Mouse (Mus musculus) lung, postnatal 14 days (tissue): ENCODE data around the gene Ssh1.

Experiments
- DNase-seq: peaks from one replicate; pipeline ENCODE4 v3.0.0; 2021

Gene Ssh1

DNA sequence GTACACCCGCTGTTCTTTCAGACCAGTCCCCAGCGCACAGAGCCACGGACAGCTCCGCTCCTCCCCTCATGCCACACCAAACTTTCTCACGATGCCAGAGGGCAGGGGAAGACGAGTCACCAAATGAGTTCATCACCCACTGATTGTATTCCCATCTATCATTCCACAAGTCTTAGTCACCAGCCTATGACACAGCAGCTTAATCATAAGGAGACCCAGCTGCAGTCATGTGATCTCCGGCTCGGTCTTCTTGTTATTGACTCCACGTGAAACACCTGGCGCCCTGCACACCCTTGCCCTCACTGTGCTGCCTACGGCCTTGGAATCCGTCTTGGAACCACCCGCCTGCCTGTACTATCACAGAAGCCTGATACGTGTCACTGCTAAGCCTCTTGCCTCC is 28.7 kb downstream of the Ssh1 start:
- no peak for DNase-seq

DNA sequence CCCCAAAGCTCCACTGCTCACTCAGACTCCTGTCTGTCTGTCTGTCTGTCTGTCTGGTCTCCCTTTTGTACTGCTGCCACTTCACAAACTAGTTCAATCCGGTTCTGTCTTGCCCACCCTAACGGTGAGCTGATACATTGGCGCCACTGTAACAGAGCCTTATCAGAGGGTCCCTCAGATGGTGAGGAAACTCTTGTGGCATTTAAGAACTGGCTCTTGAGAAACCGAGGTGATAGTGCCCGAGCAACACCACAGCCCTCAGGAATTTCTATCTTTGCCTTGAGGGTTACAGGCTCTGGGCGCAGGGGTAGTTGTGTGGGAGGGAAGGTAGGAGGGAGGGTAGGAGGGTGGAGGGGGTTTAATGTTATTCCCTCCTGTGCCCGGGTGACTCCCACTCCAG is 31.9 kb downstream of the Ssh1 start:
- no peak for DNase-seq

DNA sequence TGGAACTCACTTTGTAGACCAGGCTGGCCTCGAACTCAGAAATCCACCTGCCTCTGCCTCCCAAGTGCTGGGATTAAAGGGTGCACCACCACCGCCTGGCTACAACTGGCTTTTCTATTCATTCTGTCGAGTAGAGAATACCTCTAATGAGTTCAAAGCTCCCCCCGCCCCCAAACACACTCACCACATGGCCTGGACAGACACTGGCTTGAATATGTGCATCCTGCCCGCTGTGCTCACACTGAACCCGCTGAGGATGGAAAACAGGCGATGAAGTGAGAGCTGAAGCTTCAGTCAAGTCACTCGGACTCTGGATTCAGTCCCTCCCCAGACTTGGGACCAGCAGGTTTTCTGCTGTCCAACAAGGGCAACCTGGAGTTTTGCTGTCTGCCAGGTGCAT is 33.3 kb downstream of the Ssh1 start:
- no peak for DNase-seq

DNA sequence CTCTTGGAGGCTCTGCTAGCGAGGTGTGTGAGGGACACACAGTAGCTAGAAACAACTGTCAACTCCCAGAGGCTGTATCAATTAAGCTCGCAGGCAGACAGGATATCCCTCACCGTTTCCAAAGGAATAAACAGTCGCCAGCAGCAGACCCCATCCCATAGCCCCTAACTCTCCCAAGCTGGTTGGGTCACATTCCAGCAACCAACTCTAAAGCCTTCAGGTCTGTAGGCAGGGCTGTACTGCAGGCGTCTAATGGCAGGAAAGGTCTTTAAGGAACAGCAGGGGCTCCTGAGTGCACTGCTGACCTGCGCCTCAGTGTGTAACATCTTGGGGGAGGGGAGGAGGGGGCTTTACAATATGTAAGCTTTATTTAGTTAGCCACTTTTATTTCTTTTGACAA is 34.7 kb downstream of the Ssh1 start:
- DNase-seq: no peak

DNA sequence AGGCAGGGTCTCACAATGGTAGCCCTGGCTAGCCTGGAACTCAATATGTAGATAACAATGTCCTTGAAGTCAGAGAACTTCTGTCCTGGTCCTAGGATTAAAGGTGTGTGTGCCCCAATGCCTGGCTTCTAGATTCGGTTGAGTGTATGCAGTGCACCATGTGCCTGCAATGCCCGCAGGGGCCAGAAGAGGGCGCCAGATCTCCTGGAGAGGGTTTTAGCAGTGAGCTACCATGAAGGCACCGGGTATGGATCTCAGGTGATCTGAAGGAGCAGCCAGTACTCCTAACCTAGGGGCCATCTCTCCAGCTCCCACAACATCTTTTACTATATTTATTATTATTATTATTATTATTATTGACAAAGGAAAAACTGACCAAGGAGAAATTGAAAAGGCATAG is 37.2 kb downstream of the Ssh1 start:
- peak; percentile 96 for DNase-seq

DNA sequence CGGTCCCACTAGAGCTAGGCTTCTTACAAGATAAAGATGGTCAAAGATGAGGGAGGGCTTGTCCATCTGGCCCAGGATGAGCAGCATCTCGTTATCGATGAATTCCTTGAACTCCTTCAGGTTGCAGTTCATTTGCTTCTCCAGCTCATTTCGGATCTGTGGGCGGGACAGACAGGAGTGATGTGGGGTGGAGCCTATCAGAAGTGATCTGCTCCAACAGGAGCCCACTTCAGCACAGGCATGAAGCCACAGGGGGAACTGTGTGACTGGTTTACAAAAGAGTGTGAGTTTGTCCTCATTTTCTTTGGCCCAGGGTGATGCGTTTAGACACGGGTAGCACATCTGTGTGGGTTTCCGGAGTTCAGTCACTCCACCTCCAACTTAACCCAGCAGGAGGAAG is 38.0 kb downstream of the Ssh1 start:
- no peak for DNase-seq

DNA sequence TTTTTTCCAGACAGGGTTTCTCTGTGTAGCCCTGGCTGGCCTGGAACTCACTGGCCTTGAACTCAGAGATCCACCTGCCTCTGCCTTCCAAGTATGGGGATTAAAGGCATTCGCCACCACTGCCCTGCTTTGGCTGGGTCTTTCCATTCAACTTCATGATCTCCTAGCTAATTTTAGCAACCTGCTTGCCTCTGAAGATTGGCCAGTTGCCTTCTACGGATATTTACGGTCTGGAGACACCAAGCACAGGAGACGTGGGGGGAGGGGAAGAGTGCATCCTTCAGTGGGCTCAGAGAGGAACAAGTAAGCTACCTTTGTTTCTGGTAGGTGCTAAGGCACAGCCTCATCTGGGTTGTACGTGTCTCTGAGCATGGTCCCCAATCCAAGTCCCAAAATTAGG is 38.4 kb downstream of the Ssh1 start:
- no peak for DNase-seq

DNA sequence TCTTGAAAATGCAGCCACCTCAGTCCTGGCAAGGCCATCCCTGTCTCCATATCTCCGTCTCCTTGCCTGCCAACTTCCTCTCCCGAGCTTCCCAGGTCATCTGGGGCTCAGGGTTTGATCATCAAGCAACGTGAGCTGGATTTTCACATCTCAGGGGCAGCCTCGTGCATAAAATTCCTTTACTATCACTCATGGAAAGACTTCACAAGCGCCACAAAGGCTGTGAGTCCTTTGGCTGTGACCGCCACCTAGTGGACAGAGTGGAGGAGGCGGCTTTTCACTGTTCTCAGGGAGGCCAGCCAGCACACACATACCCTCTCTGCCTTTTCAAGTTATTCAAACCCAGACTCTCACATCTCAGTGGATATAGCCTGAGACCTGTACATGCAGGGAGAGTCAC is 39.3 kb downstream of the Ssh1 start:
- DNase-seq: peak; percentile 92

DNA sequence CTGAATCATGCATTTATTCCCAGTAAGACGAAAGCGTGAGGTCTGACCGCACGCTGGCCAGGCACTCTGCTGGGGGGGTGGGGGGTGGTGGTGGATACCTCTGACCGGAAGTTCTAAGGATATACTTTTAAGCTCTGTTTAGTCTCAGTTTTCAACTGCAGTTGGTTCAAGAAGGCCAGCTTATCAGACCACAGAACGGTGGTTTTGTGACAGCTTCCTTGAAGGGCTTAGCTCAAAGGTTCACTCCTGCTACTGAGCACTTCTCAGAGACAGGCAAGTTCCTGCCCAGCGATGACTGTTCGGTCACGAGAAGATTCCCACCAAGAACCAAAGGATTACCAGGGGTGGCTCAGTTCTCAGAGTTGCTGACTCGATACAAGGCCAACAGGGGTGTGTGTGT is 41.2 kb downstream of the Ssh1 start:
- no peak for DNase-seq

DNA sequence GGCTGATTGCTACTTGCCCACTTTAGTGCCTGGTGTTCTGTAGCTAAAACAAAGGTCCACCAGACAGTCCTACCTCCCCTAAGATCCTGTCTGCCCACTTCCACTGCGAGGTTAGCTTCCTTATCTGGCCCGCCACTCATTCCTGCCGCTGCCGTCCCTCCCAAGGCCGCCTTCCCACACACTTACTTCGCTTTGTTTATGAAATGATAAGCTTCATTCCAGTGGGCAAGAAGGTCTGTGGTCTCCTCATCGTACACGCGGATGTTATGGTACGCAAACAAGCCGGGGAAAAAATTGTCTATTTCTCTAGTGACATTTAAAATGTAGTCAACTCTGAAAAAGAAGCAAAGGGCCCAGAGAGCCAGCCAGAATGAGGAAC is 42.0 kb downstream of the Ssh1 start:
- DNase-seq: no peak

DNA sequence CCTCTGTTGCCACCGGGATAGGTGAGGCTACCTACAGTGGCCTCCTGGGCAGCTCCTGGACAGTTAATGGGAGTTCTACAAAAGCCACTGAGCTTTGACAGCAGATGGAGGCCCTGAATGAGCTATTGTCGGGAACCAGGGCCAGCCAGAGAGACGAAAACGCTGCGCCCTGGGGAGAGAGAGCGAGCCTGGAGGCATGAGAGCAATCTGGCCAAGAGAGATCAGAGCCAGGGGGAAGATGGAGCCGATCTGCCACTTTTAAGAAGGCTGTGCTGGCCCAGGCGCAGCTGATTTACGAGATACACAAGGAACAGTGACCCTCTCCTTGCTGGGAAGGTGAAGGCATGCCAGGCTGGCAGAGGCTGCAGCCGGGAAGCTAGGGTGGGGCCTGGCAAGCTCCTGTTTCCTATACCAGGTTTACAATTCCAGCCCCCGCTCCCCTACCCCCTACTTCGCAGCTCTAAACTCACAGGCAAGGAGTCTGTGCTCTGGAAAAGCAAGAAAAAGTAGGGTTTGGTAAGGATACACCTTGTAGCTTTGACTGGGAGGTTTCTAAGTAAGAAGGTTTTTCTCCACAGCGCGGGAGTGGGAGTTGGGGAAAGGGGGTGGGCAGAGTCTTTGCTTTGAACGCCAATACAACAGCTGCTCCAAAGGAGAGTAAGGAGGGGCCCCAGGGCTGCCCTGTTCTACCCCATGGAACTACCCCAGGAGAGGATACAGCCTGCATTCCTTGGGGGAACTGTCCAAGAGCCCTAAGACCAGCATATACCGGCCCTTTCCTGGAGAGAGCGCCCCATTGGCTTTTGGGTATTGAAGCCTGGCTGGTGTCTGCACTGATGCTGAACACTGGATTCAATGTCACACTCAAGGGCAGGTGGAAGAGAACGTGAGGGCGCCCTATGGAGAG is 42.7 kb downstream of the Ssh1 start:
- no peak for DNase-seq

DNA sequence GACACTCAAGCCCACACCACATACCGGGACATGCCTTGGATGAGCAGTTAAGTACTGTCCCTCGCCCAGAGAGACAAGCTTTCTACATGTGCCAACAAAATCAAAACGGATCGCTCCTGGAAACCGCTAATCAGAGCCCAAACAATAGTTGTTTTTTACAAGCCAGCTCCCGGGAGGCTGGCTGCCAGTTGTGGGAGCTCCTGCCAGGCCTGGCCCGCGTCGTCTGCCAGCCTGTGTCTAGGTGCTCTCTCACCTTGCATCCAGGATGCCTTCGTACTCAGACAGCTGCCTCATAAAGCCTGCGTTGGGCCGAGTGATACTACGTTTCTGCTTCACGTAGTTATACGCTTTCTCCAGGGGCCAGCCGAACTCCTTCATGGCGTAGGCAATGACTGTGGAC is 43.6 kb downstream of the Ssh1 start:
- no peak for DNase-seq

DNA sequence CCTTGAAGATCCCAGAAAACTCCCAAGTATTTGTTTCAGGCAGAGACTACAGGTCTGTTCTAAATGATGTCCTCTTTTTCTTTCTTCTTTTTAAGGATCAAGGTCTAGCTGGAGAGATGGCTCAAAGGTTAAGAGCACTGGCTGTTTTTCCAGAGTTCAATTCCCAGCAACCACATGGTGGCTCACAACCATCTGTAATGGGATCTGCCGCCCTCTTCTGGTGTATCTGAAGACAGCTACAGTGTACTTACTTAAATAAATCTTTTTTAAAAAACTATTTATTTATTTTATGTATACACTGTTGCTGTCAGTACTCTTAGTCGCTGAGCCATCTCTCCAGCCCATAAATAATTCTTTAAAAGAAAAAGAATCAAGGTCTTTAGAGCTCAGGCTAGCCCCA is 46.4 kb downstream of the Ssh1 start:
- DNase-seq: no peak

DNA sequence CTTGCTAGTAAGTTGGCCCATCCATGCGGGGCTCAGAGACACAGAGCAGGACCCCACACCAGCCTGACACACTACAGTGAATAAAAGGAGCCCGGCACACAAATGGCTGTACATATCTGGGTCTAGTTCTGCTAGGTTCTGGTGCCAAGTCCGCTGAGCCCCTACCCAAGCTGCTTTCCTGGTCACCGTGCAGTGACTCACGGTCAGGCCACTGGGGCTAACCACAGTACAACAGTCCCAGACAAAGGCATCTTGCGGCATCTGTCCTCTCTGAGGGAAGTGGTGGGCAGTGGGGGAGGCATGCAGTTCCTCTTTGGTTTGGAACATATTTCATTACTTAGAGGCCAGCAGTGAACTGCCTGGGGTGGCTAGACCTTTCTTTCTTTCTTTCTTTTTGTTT is 48.6 kb downstream of the Ssh1 start:
- DNase-seq: no peak

DNA sequence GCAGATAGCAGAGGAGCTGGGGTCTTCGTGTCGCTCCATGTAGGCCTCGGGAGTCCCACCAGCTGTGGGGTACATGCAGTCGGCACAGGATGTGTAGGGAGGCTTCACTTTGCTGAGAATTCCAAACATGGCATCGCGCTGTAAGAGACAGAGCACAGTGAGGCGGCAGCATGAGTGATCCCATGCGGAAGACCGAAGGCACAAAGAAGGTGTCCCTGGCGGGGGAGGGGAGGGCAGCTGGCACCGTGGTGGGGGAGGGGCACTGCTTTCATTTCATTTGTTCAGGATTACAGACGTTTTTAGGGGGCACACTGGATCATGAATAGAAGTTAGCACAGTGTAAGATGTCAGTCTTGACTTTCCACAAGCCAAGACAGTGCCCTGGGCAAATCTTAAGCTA is 50.4 kb downstream of the Ssh1 start:
- DNase-seq: no peak

DNA sequence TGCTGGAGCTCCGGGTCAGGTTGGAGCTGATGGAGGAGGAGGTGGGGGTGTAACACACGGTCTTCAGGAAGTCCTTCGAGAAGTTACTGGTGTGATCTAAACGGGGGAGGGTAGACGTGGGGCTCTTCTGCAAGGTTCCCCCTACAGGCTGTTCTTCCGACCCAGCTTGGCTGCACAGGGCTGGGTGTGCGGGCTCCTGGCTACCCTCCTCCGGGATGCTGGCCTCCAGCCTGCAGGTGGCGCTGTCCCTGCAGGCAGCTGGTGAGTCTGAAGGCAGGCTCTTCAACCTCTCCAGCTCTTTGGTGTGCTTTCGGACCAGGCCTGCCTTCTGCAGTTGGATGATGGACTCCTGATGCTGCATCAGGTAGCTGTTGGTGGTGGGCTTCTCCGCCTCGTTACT is 51.1 kb downstream of the Ssh1 start:
- DNase-seq: peak; percentile 32

DNA sequence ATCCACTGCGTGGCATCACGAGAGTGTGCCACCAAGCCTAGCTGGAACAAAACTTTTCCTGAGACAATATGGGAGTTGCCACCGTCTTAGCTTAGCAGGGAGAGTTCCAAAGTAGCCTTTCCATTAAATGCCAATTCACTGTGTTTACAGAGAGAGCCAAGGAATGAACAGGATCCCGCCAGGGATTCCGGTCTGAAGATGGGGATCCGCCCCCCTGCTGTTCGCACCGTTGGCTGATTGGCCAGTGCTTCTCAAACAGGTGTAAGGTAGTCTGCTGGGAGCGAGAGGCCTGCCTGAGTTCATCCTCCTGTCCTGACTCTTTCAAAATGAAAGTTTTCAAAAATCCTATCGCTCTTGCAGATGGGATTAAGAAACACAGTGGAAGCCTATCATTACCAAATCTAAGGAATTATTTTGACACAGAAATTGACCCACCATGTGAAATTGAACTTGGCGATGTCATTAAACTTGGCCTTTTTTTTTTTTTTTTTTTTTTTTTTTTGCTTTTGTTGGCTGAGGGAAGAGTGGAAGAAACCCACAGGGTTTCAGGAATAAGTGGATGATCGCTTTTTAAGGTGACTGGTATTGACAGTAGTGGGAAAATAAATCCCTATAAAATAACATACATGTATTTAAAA is 54.3 kb downstream of the Ssh1 start:
- DNase-seq: no peak

DNA sequence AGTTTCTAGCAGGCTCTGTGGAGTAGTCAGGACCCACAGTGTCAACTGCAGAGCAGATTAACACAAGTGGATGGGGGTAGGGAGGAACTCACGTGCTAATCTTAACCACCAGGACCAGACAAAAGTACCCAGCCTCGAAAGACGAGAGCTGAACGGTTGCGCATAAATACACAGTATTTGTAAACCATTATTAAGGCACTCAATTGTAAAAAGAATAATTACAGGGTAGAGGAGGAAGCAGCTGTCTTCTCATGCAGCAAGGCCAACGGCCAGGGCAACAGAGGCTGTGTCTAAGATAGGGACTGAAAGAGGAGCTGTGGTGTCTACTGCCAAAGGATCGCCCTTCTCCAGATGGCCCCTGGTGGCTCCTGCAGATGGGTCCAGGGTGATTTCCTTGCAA is 56.0 kb downstream of the Ssh1 start:
- DNase-seq: no peak

DNA sequence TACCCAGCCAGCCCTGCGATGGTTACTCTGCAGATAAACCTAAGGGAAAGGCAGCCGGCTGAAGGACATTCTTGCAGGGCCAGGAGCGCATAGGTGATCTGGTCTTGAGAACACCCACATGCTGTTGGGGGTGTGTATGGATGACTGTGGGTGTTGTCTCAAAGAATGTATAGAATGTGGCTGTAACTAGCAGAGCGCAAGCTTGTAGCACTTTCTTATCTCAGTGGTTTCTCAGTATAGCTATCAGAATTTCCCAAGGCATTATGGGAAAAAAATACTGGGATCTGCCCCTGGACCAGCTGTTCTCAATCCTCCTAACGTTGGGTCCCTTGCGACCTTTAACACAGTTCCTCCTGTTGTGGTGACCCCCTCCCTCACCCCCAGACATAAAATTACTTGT is 59.8 kb downstream of the Ssh1 start:
- no peak for DNase-seq

DNA sequence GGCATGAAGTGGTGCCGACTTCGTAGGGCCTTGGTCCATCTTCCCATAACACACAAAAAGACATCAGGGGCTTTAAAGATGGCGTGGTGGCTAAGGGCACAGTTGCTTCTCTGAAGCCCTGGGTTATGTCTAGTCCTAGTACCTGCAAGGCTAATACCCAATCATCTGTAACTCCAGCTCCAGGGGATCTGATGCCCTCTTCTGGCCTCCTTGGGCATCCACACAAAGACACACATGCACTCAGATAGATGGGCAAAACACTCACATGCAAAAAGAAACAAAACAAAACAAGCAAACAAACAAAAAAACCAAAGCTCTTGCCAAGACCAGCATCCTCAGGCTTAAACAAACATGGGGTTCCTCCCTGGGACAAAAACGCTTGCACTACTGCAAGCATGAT is 60.2 kb downstream of the Ssh1 start:
- no peak for DNase-seq

DNA sequence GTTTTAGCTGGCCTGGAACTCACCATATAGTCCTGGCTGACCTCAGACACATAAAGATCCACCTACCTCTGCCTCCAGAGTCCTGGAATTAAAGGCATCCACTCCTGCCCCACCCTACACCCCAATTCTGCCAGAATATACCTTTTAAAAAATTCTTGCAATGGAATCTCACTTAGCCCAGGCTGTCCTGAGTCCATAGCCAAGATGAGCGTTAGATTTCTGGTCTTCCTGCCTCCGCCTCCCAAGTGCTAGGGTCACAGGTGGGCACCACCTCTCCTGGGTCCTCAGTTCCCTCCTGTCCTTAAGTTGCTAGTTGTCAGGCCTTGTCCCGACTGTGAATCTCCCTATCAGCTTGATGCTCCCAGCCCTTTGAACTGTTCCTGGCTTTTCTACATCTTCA is 61.4 kb downstream of the Ssh1 start:
- DNase-seq: no peak

DNA sequence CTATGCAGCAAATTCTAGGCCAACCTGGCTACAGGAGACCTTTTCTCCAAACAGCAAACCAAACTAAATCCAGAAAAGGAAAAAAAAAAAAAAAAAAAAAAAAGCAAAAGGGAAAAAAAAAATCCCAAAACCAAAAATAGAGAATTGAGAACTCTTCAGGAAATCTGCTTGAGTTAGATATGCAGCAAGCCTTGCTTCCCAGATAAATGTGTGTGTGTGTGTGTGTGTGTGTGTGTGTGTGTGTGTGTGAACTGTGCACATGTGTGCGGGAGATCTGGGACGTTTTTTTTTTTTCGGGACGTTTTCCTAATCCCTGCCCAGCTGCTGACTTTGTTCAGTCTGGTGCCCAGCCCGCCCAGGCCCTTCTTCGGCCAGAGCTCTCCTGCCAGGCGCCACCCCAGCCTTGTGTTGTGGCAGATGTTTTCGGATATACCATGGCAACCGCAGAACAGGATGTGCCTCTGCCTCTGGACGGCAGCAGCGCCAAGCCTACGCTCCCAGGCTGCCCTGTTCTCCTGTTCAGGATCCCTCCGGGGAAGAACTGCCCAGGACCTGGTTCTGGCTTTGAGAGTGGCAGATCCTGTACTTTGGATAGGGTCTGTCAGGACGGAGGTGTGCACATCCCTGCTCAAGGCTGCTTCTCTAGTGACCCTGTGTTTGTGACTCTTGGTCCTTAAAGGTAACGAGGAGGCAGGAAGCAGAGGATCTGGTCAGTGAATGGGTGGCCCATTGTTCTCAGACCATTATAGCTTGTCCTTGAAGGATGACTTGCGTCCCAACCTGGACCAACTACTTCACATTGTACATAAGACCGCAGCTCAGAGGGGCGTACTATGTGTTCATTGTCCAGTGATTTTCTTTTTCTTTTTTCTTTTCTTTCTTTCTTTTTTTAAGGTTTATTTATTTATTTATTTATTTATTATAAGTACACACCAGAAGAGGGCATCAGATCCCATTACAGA is 62.8 kb downstream of the Ssh1 start:
- DNase-seq: peak; percentile 78

DNA sequence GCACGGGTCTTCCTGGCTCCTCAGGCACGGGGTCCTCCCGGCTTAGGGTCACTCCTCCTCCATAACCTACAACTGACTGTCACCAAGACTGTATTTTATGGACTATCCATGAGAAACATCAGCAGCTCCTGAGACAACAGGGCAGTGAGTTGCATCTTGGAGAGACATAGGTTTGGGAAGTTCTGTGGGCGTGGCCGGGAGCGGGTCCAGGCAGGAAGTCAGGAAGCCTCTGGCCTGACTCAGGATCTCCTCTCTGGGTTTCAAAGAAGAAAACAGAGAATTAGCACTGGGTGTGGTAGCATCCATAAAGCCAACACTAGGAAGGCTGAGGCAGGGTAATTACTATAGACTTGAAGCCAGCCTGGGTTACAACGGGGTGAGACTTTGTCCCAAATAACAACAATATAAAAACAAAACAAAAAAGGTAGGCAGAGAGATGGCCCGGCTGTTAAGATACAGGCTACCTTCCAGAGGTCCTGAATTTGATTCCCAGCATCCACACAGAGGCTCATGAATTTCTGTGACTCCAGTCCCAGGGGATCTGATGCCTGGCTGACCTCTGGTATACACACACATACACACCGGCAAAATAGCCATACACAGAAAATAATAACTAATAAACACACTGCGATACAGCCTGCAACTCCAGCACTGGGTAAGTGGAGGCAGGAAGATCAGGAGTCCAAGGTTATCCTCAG is 63.6 kb downstream of the Ssh1 start:
- peak; percentile 45 for DNase-seq
